Mouse (Mus musculus) bone marrow, adult 2 months (tissue): ENCODE data around the gene Milr1.

Experiments
- CTCF ChIP-seq: fragments of 200-500 bp; IDR thresholded peaks from 2 replicates; pipeline ENCODE4 v1.5.1; 2011; ENCODE audit warnings: low read length, control low read depth; ENCODE audit not compliant: control insufficient read depth, insufficient read depth
- POLR2A ChIP-seq: fragments of 200-500 bp; IDR thresholded peaks from 2 replicates; pipeline ENCODE4 v1.6.1; 2011; ENCODE audit warnings: low read depth, mild to moderate bottlenecking, control low read depth, low read length, borderline replicate concordance; ENCODE audit not compliant: control insufficient read depth

- TF ChIP-seq CTCF: no peak
- no peak for TF ChIP-seq POLR2A
Measured at GRCm38 (mm10) chr11:106739116-106739515, 11.9 kb upstream of the Milr1 start.
